Mouse (Mus musculus) liver, embryonic 15.5 days (tissue): ENCODE measurements around the gene Mttp. TPM values are rescaled to one million over a fixed set of nuclear protein-coding genes. Genes with fewer than 3 reads are reported as not detected.
A peak's percentile ranks its signal among the peaks of the same experiment; 100 is the strongest.

ENCODE experiments used
- ATAC-seq: fragments of 200-750 bp; cut with Nextera tagmentation; 2 replicates; pipeline ENCODE4 v1.8.0; 2017; ENCODE audit warnings: moderate number of reproducible peaks, mild to moderate bottlenecking, moderate library complexity; ENCODE audit not compliant: insufficient read depth
- H3K27ac ChIP-seq: fragments of 300-500 bp; sonication (generic); replicated peaks from 2 replicates; pipeline ENCODE4 v1.5.1; 2015; ENCODE audit warnings: mild to moderate bottlenecking, inconsistent platforms
- H3K27me3 ChIP-seq: fragments of 300-500 bp; sonication (generic); 2 replicates; pipeline ENCODE4 v1.6.1; 2015; ENCODE audit warnings: mild to moderate bottlenecking, inconsistent platforms
- H3K36me3 ChIP-seq: fragments of 300-500 bp; sonication (generic); replicated peaks from 2 replicates; pipeline ENCODE4 v1.6.1; 2015; ENCODE audit warnings: moderate library complexity, mild to moderate bottlenecking, inconsistent platforms
- H3K4me1 ChIP-seq: fragments of 300-500 bp; sonication (generic); replicated peaks from 2 replicates; pipeline ENCODE4 v1.6.1; 2015; ENCODE audit warnings: inconsistent platforms
- H3K4me2 ChIP-seq: fragments of 300-500 bp; sonication (generic); 2 replicates; pipeline ENCODE4 v1.6.1; 2015; ENCODE audit warnings: moderate library complexity, mild to moderate bottlenecking, inconsistent platforms
- H3K4me3 ChIP-seq: fragments of 300-500 bp; sonication (generic); replicated peaks from 2 replicates; pipeline ENCODE4 v1.5.1; 2015; ENCODE audit warnings: mild to moderate bottlenecking, inconsistent platforms
- H3K9ac ChIP-seq: fragments of 300-500 bp; sonication (generic); 2 replicates; pipeline ENCODE4 v1.6.1; 2015; ENCODE audit warnings: moderate library complexity, mild to moderate bottlenecking, inconsistent platforms
- H3K9me3 ChIP-seq: fragments of 300-500 bp; sonication (generic); replicated peaks from 2 replicates; pipeline ENCODE4 v1.6.1; 2016; ENCODE audit warnings: inconsistent platforms
- WGBS: fragments of 180-500 bp; shearing (Covaris S2); methylation state at CpG from one replicate; pipeline ENCODE4 v1.1.7; 2015; ENCODE audit warnings: mixed read lengths; ENCODE audit not compliant: insufficient replicate concordance; 5-methylcytosine and 5-hydroxymethylcytosine counted together
- polyA plus RNA-seq: library from polyadenylated mRNA; unstranded; fragments of >200 nt; fragmentation: Nextera tagmentation; extraction: Ambion mirVana; gene quantifications from 2 replicates; pipeline ENCODE4 v1.2.1, GENCODE M21; 2015

Gene Mttp
- polyA plus RNA-seq, 1 experiment from 2014 or later, result 35.6 TPM

- Histone ChIP-seq H3K4me3 (no peak overlapping the region), H3K36me3 (0 out of 2 replicates have a peak, but pooled peaks cover 11% of the 10 kb centered on the region), H3K27me3 (no peaks in the 10 kb centered on the region), H3K9ac (no peak overlapping the region), H3K27ac (no peak overlapping the region), H3K9me3 (no peaks in the 10 kb centered on the region), H3K4me2 (no peak overlapping the region), H3K4me1 (no peaks in the 10 kb centered on the region)
- WGBS, result 69% methylated on average over 19 of the region's 19 CpGs
- ATAC-seq, result peak; percentile 44
Measured at GRCm38 (mm10) chr3:138110910-138111782, 33.6 kb downstream of the Mttp start.

GRCm38 (mm10) chr3:138106887-138107286, 37.9 kb downstream of the Mttp start:
- H3K4me3 ChIP-seq, result no peak overlapping the region
- no peaks in the 10 kb centered on the region for H3K36me3 ChIP-seq
- H3K4me2 ChIP-seq, result no peak overlapping the region
- no peaks in the 10 kb centered on the region for H3K4me1 ChIP-seq
- H3K27ac ChIP-seq, result no peak overlapping the region
- 77% methylated on average over 10 of the region's 10 CpGs for WGBS
- ATAC-seq, result no peak
- no peaks in the 10 kb centered on the region for H3K9me3 ChIP-seq
- H3K27me3 ChIP-seq, result no peaks in the 10 kb centered on the region
- H3K9ac ChIP-seq, result no peak overlapping the region

GRCm38 (mm10) chr3:138105056-138105455, 39.7 kb downstream of the Mttp start:
- Histone ChIP-seq H3K27ac (no peak overlapping the region), H3K9ac (no peak overlapping the region), H3K4me2 (no peak overlapping the region), H3K9me3 (no peaks in the 10 kb centered on the region), H3K36me3 (no peaks in the 10 kb centered on the region), H3K27me3 (no peaks in the 10 kb centered on the region), H3K4me1 (no peaks in the 10 kb centered on the region), H3K4me3 (no peak overlapping the region)
- ATAC-seq, result no peak
- WGBS, result 57% methylated on average over 5 of the region's 5 CpGs

GRCm38 (mm10) chr3:138103690-138104089, 41.1 kb downstream of the Mttp start:
- WGBS, result 65% methylated on average over 4 of the region's 4 CpGs
- Histone ChIP-seq H3K4me1 (no peaks in the 10 kb centered on the region), H3K4me2 (no peak overlapping the region), H3K27me3 (no peaks in the 10 kb centered on the region), H3K4me3 (no peak overlapping the region), H3K9me3 (no peaks in the 10 kb centered on the region), H3K9ac (no peak overlapping the region), H3K27ac (no peak overlapping the region), H3K36me3 (no peaks in the 10 kb centered on the region)
- no peak for ATAC-seq

- WGBS, result 68% methylated on average over 4 of the region's 4 CpGs
- Histone ChIP-seq H3K9ac (no peak overlapping the region), H3K36me3 (no peaks in the 10 kb centered on the region), H3K27ac (no peak overlapping the region), H3K9me3 (no peaks in the 10 kb centered on the region), H3K27me3 (no peaks in the 10 kb centered on the region), H3K4me3 (no peak overlapping the region), H3K4me2 (no peak overlapping the region), H3K4me1 (no peaks in the 10 kb centered on the region)
- no peak for ATAC-seq
Measured at GRCm38 (mm10) chr3:138101936-138102335, 42.8 kb downstream of the Mttp start.

GRCm38 (mm10) chr3:138097718-138098117, 47.0 kb downstream of the Mttp start:
- ATAC-seq, result no peak
- Histone ChIP-seq H3K9ac (no peak overlapping the region), H3K36me3 (0 out of 2 replicates have a peak, but pooled peaks cover 5% of the 10 kb centered on the region), H3K9me3 (no peaks in the 10 kb centered on the region), H3K27ac (no peak overlapping the region), H3K27me3 (no peaks in the 10 kb centered on the region), H3K4me2 (no peak overlapping the region), H3K4me3 (no peak overlapping the region), H3K4me1 (no peaks in the 10 kb centered on the region)
- 50% methylated on average over 1 of the region's 1 CpGs for WGBS

GRCm38 (mm10) chr3:138096263-138097028, 48.3 kb downstream of the Mttp start:
- Histone ChIP-seq H3K4me1 (no peaks in the 10 kb centered on the region), H3K4me2 (no peak overlapping the region), H3K4me3 (no peak overlapping the region), H3K27me3 (no peaks in the 10 kb centered on the region), H3K27ac (no peak overlapping the region), H3K9me3 (no peaks in the 10 kb centered on the region), H3K36me3 (0 out of 2 replicates have a peak, but pooled peaks cover 5% of the 10 kb centered on the region), H3K9ac (no peak overlapping the region)
- 65% methylated on average over 19 of the region's 19 CpGs for WGBS
- no peak for ATAC-seq

- Histone ChIP-seq H3K4me3 (no peak overlapping the region), H3K27me3 (no peaks in the 10 kb centered on the region), H3K4me2 (no peak overlapping the region), H3K9me3 (no peaks in the 10 kb centered on the region), H3K9ac (no peak overlapping the region), H3K27ac (no peak overlapping the region), H3K36me3 (0 out of 2 replicates have a peak, but pooled peaks cover 5% of the 10 kb centered on the region), H3K4me1 (no peaks in the 10 kb centered on the region)
- WGBS, result 66% methylated on average over 10 of the region's 10 CpGs
- no peak for ATAC-seq
Measured at GRCm38 (mm10) chr3:138095718-138096117, 49.0 kb downstream of the Mttp start.

- H3K4me3 ChIP-seq, result no peak overlapping the region
- WGBS, result 39% methylated on average over 3 of the region's 3 CpGs
- H3K27ac ChIP-seq, result no peak overlapping the region
- ATAC-seq, result no peak
- H3K36me3 ChIP-seq, result 0 out of 2 replicates have a peak, but pooled peaks cover 5% of the 10 kb centered on the region
- no peaks in the 10 kb centered on the region for H3K4me1 ChIP-seq
- no peaks in the 10 kb centered on the region for H3K9me3 ChIP-seq
- no peak overlapping the region for H3K4me2 ChIP-seq
- no peak overlapping the region for H3K9ac ChIP-seq
- no peaks in the 10 kb centered on the region for H3K27me3 ChIP-seq
Measured at GRCm38 (mm10) chr3:138095301-138095700, 49.5 kb downstream of the Mttp start.

- Histone ChIP-seq H3K27me3 (no peaks in the 10 kb centered on the region), H3K4me1 (no peaks in the 10 kb centered on the region), H3K36me3 (no peaks in the 10 kb centered on the region), H3K4me3 (no peak overlapping the region), H3K27ac (no peak overlapping the region), H3K9me3 (no peaks in the 10 kb centered on the region), H3K4me2 (no peak overlapping the region), H3K9ac (no peak overlapping the region)
- 64% methylated on average over 4 of the region's 4 CpGs for WGBS
- no peak for ATAC-seq
Measured at GRCm38 (mm10) chr3:138083896-138084295, 60.9 kb downstream of the Mttp start.

- Histone ChIP-seq H3K36me3 (no peaks in the 10 kb centered on the region), H3K4me1 (no peaks in the 10 kb centered on the region), H3K4me3 (no peak overlapping the region), H3K9me3 (no peaks in the 10 kb centered on the region), H3K27ac (no peak overlapping the region), H3K9ac (no peak overlapping the region), H3K4me2 (no peak overlapping the region), H3K27me3 (no peaks in the 10 kb centered on the region)
- no peak for ATAC-seq
- WGBS, result 62% methylated on average over 1 of the region's 1 CpGs
Measured at GRCm38 (mm10) chr3:138083073-138083637, 61.6 kb downstream of the Mttp start.
